Mouse (Mus musculus) liver, embryonic 12.5 days (tissue): ENCODE results near the gene Adgrd1. TPM values are rescaled to one million over a fixed set of nuclear protein-coding genes. Genes with fewer than 3 reads are reported as not detected.

ENCODE experiments used
- ATAC-seq: fragments of 200-750 bp; cut with Nextera tagmentation; 2 replicates; pipeline ENCODE4 v1.8.0; 2017; ENCODE audit warnings: moderate number of reproducible peaks, mild to moderate bottlenecking, moderate library complexity
- H3K27ac ChIP-seq: fragments of 300-500 bp; sonication (generic); 2 replicates; pipeline ENCODE4 v1.5.1; 2016; ENCODE audit warnings: mild to moderate bottlenecking
- H3K27me3 ChIP-seq: fragments of 300-500 bp; sonication (generic); replicated peaks from 2 replicates; pipeline ENCODE4 v1.6.1; 2016; ENCODE audit warnings: mild to moderate bottlenecking, moderate library complexity
- H3K36me3 ChIP-seq: fragments of 300-500 bp; sonication (generic); 2 replicates; pipeline ENCODE4 v1.6.1; 2016; ENCODE audit warnings: mild to moderate bottlenecking, moderate library complexity
- H3K4me1 ChIP-seq: fragments of 300-500 bp; sonication (generic); 2 replicates; pipeline ENCODE4 v1.6.1; 2016
- H3K4me2 ChIP-seq: fragments of 300-500 bp; sonication (generic); 2 replicates; pipeline ENCODE4 v1.6.1; 2016; ENCODE audit warnings: mild to moderate bottlenecking, moderate library complexity
- H3K4me3 ChIP-seq: fragments of 300-500 bp; sonication (generic); 2 replicates; pipeline ENCODE4 v1.5.1; 2016; ENCODE audit warnings: mild to moderate bottlenecking, moderate library complexity
- H3K9ac ChIP-seq: fragments of 300-500 bp; sonication (generic); 2 replicates; pipeline ENCODE4 v1.6.1; 2016; ENCODE audit warnings: mild to moderate bottlenecking, moderate library complexity
- H3K9me3 ChIP-seq: fragments of 300-500 bp; sonication (generic); replicated peaks from 2 replicates; pipeline ENCODE4 v1.6.1; 2016; ENCODE audit warnings: mild to moderate bottlenecking, moderate library complexity
- WGBS: fragments of 180-500 bp; shearing (Covaris S2); methylation state at CpG from one replicate; pipeline ENCODE4 v1.1.7; 2016; ENCODE audit not compliant: insufficient replicate concordance; 5-methylcytosine and 5-hydroxymethylcytosine counted together
- polyA plus RNA-seq: library from polyadenylated mRNA; unstranded; fragments of >200 nt; fragmentation: Nextera tagmentation; extraction: Ambion mirVana; gene quantifications from 2 replicates; pipeline ENCODE4 v1.2.1, GENCODE M21; 2016

Gene Adgrd1
- polyA plus RNA-seq, 1 experiment from 2014 or later: 0.02 TPM

DNA sequence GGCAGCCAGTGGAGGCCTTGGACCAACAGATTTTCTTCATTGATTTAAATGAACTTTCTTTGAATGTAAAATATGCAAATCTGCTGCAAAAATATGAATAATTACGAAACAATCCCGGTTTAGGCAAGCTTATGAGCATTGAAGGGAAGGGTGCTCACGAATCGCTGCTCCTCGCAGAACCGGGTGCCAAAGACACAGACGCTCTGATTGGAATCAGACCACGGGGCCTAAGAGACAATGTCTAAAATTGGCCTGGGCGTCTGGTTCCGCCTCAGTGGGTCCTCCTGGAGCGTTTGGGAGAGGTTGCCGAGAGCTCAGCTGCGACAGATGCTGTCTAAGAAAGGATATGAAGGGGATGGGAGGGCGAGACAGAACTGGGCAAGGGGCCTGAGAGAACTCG, 42.0 kb downstream of the Adgrd1 start:
- no peak overlapping the region for H3K27ac ChIP-seq
- WGBS: 70% methylated on average over 15 of the region's 15 CpGs
- no peak for ATAC-seq
- H3K4me3 ChIP-seq: no peak overlapping the region
- no peak overlapping the region for H3K9ac ChIP-seq
- H3K4me2 ChIP-seq: no peak overlapping the region
- H3K27me3 ChIP-seq: 0 out of 2 replicates have a peak, but pooled peaks cover 4% of the 10 kb centered on the region
- no peaks in the 10 kb centered on the region for H3K36me3 ChIP-seq
- no peaks in the 10 kb centered on the region for H3K9me3 ChIP-seq
- H3K4me1 ChIP-seq: no peaks in the 10 kb centered on the region

DNA sequence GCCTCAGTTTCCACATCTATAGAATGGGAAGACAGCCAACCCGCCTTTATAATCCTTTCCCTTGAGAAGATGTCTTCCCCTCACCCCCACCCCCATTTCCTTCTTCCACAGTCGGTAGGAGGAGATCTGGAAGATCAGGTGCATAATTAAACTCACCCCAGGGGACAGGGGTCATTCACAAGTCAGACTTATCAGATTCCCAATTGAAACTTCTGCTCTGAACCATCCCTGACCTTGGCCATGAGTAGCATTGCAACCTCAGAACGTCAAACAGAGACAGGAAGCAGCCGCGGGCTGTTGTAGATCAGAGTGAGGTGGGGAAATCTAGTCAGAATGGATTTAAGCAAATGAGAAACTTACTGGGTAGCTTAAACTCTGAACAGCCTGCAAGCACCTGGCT, 46.3 kb downstream of the Adgrd1 start:
- no peak overlapping the region for H3K27ac ChIP-seq
- H3K4me1 ChIP-seq: no peaks in the 10 kb centered on the region
- no peak overlapping the region for H3K9ac ChIP-seq
- H3K27me3 ChIP-seq: no peaks in the 10 kb centered on the region
- H3K9me3 ChIP-seq: no peaks in the 10 kb centered on the region
- 47% methylated on average over 5 of the region's 5 CpGs for WGBS
- no peak overlapping the region for H3K4me2 ChIP-seq
- no peaks in the 10 kb centered on the region for H3K36me3 ChIP-seq
- no peak overlapping the region for H3K4me3 ChIP-seq
- ATAC-seq: no peak

DNA sequence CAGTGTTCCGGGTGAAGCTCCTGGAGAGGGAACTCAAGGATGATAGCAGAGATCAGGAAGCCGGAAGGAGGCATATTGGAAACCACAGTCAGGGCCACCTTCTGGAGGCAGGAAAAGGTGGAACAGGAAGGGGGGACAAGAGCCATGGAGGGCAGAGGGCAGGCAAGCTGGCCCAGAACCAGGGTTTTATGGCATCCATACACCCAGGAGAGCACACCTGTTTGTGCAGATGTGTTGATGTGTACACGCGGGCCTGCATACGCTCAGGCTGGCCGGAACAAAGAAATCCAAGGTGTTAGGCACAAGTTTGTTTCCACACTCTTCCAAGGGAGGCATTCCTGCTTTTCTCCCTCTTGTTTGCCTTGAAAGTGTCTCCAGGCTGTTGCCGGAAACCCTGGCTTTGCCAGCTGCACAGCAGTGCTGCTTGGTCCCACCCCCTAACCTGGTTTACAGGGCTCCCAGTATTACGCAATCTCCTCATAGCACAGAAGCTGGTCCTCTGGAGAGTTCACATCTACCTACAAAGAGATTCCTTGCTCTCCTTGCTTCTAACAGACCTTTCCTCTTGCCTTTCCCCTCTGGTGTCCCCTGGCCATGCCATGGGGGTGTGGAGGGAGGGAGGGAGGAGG, 48.9 kb downstream of the Adgrd1 start:
- no peak for ATAC-seq
- H3K27me3 ChIP-seq: no peaks in the 10 kb centered on the region
- H3K27ac ChIP-seq: no peak overlapping the region
- no peak overlapping the region for H3K4me3 ChIP-seq
- no peaks in the 10 kb centered on the region for H3K4me1 ChIP-seq
- WGBS: 72% methylated on average over 8 of the region's 8 CpGs
- no peak overlapping the region for H3K4me2 ChIP-seq
- H3K36me3 ChIP-seq: no peaks in the 10 kb centered on the region
- H3K9me3 ChIP-seq: no peaks in the 10 kb centered on the region
- H3K9ac ChIP-seq: no peak overlapping the region

DNA sequence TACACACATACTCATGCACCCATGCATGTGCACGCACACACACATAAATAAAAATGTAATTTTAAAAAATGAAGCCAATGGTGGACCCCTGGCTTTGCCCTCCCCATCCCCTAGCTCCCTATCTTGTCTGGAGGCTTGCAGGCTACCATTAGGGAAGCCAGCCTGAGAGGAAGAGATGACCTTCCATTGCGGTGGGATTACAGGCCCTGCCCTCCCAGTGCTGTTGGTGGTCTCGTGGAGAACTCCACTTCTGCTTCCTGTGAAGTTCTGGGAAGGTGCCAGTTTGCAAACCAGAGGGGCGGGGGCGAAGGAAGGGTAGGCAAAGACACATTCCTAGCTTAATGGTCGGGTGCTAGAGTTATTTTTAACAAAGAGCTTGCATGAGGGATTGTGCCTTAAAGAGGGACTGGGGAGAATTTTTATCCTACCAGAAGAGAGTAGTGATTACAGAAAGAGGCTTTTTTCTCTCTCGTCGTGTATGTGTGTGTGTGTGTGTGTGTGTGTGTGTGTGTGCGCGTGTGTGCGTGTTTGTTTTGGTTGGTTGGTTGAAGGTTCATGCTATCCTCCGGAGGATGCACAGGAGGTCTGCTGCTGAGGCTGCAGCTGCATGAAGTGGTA, 50.5 kb downstream of the Adgrd1 start:
- ATAC-seq: no peak
- Histone ChIP-seq H3K9ac (no peak overlapping the region), H3K27ac (no peak overlapping the region), H3K4me1 (no peaks in the 10 kb centered on the region), H3K4me3 (no peak overlapping the region), H3K9me3 (no peaks in the 10 kb centered on the region), H3K36me3 (no peaks in the 10 kb centered on the region), H3K27me3 (no peaks in the 10 kb centered on the region), H3K4me2 (no peak overlapping the region)
- WGBS: 51% methylated on average over 12 of the region's 12 CpGs

DNA sequence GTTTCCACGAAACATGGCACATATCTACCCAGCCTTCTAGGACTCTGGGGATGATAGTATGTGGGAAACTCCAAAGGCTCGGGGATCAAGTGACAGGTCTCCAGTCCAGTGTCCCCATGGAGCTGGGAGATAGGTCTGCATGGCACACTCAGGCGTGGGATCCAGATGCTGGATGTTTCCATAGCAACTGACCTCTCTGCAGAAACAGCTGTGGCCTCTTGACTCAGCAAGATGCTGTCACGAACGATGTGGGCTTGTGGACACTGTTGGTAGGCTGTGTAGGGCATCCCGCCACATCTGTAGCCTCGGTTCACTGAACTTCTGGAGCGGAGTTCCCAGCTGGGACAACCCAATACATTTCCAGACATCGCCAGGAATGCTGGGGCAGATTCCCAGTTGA, 51.9 kb downstream of the Adgrd1 start:
- no peak for ATAC-seq

DNA sequence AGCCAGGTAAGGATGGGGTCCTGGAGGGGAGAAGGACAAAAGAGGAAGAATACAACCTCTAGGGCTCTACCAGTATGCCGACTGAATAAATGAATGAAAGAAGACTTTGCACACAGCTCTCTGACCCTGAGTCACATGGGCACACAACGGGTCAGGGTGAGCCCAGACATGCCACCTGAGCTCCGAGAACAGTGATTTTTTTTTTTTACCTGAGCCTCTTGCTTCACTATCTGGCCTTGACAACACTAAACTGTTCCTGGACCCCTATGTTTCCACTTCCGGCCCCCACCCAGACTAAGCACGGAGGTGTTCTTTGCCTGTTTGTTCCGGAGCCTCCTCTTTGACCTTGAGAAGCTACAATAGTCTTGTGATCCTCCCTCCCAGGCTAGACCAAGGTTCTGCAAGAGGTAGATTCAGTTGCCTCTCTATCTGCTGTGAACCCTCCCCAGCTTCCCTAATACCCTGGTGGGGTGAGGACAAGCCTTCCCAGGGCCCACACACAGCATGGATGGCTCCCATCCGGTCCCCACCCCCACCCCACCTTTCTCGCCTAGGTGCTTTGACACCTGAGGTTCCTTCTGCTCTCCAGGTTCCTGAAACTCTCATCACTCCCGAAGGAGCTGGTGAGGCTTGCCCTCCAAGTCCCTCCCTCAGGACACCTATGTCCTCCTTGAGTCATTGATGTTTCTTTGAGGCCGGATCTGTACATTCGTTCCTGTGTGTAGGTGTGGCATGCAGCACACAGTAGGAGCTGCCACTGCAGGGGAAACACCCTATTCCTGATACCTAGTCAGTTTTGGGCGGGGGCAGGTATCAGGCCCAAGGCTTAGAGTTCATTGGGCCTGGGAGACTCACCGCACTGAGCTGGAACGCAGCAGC, 58.7 kb downstream of the Adgrd1 start:
- Histone ChIP-seq H3K9ac (no peak overlapping the region), H3K36me3 (no peaks in the 10 kb centered on the region), H3K9me3 (no peaks in the 10 kb centered on the region), H3K27ac (no peak overlapping the region), H3K4me3 (no peak overlapping the region), H3K4me2 (no peak overlapping the region), H3K4me1 (no peaks in the 10 kb centered on the region), H3K27me3 (no peaks in the 10 kb centered on the region)
- ATAC-seq: no peak
- WGBS: 52% methylated on average over 14 of the region's 14 CpGs

More for the DNA sequence above, 51.9 kb downstream of the Adgrd1 start:
- H3K4me3 ChIP-seq: no peak overlapping the region
- no peak overlapping the region for H3K27ac ChIP-seq
- no peaks in the 10 kb centered on the region for H3K4me1 ChIP-seq
- no peak overlapping the region for H3K4me2 ChIP-seq
- no peak overlapping the region for H3K9ac ChIP-seq
- 60% methylated on average over 9 of the region's 9 CpGs for WGBS
- H3K27me3 ChIP-seq: no peaks in the 10 kb centered on the region
- no peaks in the 10 kb centered on the region for H3K36me3 ChIP-seq
- H3K9me3 ChIP-seq: no peaks in the 10 kb centered on the region

DNA sequence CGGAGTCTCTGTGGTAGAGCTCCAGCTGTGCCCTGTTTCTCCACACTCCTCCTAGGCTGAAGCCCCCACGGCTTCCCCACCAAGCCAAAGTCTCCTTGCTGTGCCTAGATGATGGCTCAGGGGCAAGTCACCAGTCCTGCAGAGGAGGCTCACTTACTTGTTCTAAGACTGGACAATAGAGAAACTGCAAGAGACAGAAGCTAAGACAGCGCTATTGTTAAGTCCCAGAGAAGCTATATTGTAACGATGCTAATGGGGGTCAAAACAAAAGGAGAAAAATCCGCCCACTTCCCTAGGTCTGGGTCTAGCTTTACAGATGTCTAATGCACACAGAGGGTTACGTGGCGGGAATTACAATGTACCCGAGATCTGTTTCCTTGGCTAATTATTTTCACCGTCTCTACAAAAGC, 59.4 kb downstream of the Adgrd1 start:
- no peaks in the 10 kb centered on the region for H3K36me3 ChIP-seq
- no peaks in the 10 kb centered on the region for H3K9me3 ChIP-seq
- ATAC-seq: no peak
- H3K4me2 ChIP-seq: no peak overlapping the region
- no peaks in the 10 kb centered on the region for H3K4me1 ChIP-seq
- 42% methylated on average over 9 of the region's 9 CpGs for WGBS
- H3K27ac ChIP-seq: no peak overlapping the region
- H3K4me3 ChIP-seq: no peak overlapping the region
- no peaks in the 10 kb centered on the region for H3K27me3 ChIP-seq
- no peak overlapping the region for H3K9ac ChIP-seq

DNA sequence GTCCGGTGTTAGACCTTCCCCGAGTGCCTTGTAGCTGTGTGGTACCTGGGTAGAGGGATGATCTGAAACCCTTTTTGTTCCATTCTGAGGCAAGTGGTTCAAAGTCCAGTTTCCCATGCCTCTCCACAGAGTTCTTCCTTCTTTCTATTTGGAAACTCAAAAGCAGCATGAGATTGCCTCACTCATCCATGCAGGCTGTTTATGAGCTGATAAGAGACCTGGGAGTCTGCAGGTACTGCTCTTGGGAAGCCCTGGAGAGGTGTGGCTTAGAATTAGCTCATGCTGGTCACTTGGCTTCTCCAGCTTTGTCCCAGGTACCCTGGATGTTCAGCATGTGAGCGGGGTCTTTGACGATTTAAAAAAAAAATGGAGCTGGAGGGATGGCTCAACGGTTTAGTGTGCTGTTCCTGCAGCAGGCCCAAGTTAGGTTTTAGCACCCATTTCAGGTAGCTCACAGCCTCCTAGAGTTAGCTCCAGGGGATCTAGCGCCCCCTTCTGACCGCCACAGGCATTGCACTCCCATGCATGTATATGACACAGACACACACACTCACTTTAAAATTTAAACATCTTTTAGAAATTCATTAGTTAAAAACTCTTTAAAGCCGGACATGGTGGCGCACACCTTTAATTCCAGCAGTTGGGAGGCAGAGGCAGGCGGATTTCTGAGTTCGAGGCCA, 65.0 kb downstream of the Adgrd1 start:
- H3K9me3 ChIP-seq: no peaks in the 10 kb centered on the region
- ATAC-seq: no peak
- H3K4me2 ChIP-seq: no peak overlapping the region
- H3K27me3 ChIP-seq: no peaks in the 10 kb centered on the region
- no peaks in the 10 kb centered on the region for H3K36me3 ChIP-seq
- no peak overlapping the region for H3K9ac ChIP-seq
- WGBS: 62% methylated on average over 11 of the region's 11 CpGs
- no peak overlapping the region for H3K27ac ChIP-seq
- no peaks in the 10 kb centered on the region for H3K4me1 ChIP-seq
- H3K4me3 ChIP-seq: no peak overlapping the region

DNA sequence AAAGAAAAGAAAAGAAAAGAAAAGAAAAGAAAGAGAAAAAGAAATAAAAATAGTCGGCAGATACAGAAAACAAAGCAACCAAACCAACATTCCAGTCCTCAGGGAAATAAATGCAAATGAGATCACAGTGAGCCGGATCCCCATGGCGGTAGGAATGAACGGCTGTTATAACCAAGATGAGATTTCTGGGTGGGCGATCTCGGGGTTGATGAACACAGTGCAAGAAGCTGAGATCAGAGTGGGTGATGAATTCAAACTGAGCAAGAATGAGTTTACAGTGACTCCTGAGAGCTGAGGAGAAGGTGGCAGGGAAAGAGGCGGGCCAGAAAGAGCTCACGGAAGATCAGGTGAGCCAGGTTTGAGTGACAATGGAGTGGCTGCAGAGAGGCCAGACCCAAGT, 66.9 kb downstream of the Adgrd1 start:
- ATAC-seq: no peak
- H3K27ac ChIP-seq: no peak overlapping the region
- WGBS: 63% methylated on average over 8 of the region's 8 CpGs

DNA sequence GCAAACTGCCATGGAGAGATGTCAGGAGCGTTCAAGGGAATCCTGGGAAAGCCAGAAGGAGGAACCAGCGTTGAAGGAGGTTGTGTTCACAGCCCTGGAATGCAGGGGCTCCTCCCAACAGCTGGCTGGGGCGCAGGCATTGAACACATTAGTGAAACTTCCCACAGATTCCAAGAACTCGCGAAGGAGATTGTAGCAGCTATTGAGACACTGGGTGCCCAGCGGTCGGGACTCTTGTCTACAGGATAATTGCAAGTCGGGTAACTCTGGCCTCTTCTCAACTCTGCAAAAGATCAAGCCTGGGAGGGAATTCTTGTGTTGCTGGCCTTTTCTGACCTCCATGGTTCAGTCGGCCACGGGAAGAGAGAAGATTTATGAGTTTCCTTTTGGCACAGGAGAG, 67.5 kb downstream of the Adgrd1 start:
- no peak overlapping the region for H3K9ac ChIP-seq
- no peak for ATAC-seq
- H3K36me3 ChIP-seq: no peaks in the 10 kb centered on the region
- H3K4me2 ChIP-seq: no peak overlapping the region
- no peak overlapping the region for H3K4me3 ChIP-seq
- WGBS: 47% methylated on average over 10 of the region's 10 CpGs
- H3K27me3 ChIP-seq: no peaks in the 10 kb centered on the region
- H3K9me3 ChIP-seq: no peaks in the 10 kb centered on the region
- no peak overlapping the region for H3K27ac ChIP-seq
- no peaks in the 10 kb centered on the region for H3K4me1 ChIP-seq

More for the DNA sequence above, 66.9 kb downstream of the Adgrd1 start:
- Histone ChIP-seq H3K27me3 (no peaks in the 10 kb centered on the region), H3K36me3 (no peaks in the 10 kb centered on the region), H3K4me3 (no peak overlapping the region), H3K4me1 (no peaks in the 10 kb centered on the region), H3K4me2 (no peak overlapping the region), H3K9me3 (no peaks in the 10 kb centered on the region), H3K9ac (no peak overlapping the region)

DNA sequence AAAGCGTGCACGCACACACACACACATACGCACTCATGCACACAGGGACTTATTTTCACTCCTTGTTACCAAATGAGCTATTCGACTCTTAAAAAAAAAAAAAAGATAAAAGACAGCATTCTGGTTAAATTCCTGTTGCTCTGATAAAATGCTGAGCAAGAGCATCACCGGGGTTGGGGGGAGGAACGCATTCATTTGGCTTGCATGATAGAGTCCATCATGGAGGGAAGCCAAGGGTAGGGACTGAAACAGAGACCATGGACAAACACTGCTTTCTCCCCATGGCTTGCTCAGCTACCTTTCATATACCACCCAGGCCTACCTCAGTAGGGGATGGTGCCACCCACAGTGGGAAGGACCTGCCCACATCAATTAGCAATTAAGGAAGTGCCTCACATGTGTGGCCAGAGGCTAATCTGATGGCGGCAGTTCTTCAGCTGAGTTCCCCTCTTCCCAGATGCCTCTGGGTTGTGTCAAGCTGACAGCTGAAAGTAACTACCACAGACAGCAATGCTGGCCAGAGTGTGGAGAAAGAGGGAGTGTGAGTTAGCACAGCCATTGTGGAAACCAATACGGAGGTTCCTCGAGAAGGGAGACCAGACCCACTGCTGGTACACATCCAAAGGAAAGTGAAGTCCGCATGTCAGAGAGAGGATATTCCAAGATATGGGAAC, 68.5 kb downstream of the Adgrd1 start:
- Histone ChIP-seq H3K4me1 (no peaks in the 10 kb centered on the region), H3K9me3 (no peaks in the 10 kb centered on the region), H3K4me3 (no peak overlapping the region), H3K27ac (no peak overlapping the region), H3K27me3 (no peaks in the 10 kb centered on the region), H3K4me2 (no peak overlapping the region), H3K36me3 (no peaks in the 10 kb centered on the region), H3K9ac (no peak overlapping the region)
- 70% methylated on average over 10 of the region's 10 CpGs for WGBS
- ATAC-seq: no peak
